18 mouse cellular contexts compared by ENCODE assay signal in genomic region chr11:98373244-98373643, GRCm38 (mm10). TPM values are rescaled to one million over a fixed set of nuclear protein-coding genes. Genes with fewer than 3 reads are reported as not detected.
"Had no signal": no experiment of that assay in that cellular context is flagged by ENCODE, and none has a peak within 500 bp of the region (broad histone marks: within the 10 kb centered on the region; RNA-seq: fewer than 3 reads in every experiment).

No protein-coding gene starts in this region.

- H3K9me3 ChIP-seq: kidney, embryonic 15.5 days; limb, embryonic 13.5 days; neural tube, embryonic 15.5 days had no signal

- DNase-seq: kidney, postnatal 14 days; layer of hippocampus, adult 9-11 months; layer of hippocampus, postnatal 36 days; left cerebral cortex, postnatal 4 days; lung, adult 18-20 months; right cerebral cortex, adult 18-20 months; right cerebral cortex, postnatal 25 days; thymus, postnatal 36 days had no signal

- H3K4me2 ChIP-seq: kidney, embryonic 15.5 days; limb, embryonic 13.5 days; neural tube, embryonic 15.5 days had no signal

- H3K9ac ChIP-seq: kidney, embryonic 15.5 days; liver, embryonic 14.5 days; neural tube, embryonic 15.5 days had no signal

- H3K27ac ChIP-seq: kidney, embryonic 15.5 days; limb, embryonic 13.5 days; liver, embryonic 14.5 days; neural tube, embryonic 15.5 days had no signal

- H3K4me1 ChIP-seq: limb, embryonic 13.5 days had no signal

- H3K4me3 ChIP-seq: kidney, embryonic 15.5 days; limb, embryonic 13.5 days; myocyte; neural tube, embryonic 15.5 days had no signal

- H3K27me3 ChIP-seq: kidney, embryonic 15.5 days; limb, embryonic 13.5 days; neural tube, embryonic 15.5 days had no signal

RNA-seq across cellular contexts. Expression of gene Tcap, which starts 10.4 kb away (rescaled TPM):
- total RNA-seq: megakaryocyte-erythroid progenitor cell, adult 5-6 weeks had no signal
- polyA plus RNA-seq: thymus, postnatal 0 days had no signal

RNA-seq across cellular contexts. Expression of gene Pnmt, which starts 13.0 kb away (rescaled TPM):
- total RNA-seq: layer of hippocampus, postnatal 36 days; liver, adult 2 months; megakaryocyte-erythroid progenitor cell, adult 5-6 weeks had no signal
- polyA plus RNA-seq: large intestine, adult 2 months; liver, adult 2 months; liver, embryonic 14.5 days; small intestine, adult 2 months had no signal

RNA-seq across cellular contexts. Expression of gene Ppp1r1b, which starts 25.0 kb away (rescaled TPM):
- total RNA-seq: megakaryocyte-erythroid progenitor cell, adult 5-6 weeks had no signal
- polyA plus RNA-seq: myocyte had no signal
